Mouse (Mus musculus): Measurements from ENCODE around the gene Nfic. TPM values are rescaled to one million over a fixed set of nuclear protein-coding genes. Genes with fewer than 3 reads are reported as not detected.

Nfic gene
- total RNA-seq, 4 experiments from 2014 or later: 223 to 267 (median 235) TPM

DNA sequence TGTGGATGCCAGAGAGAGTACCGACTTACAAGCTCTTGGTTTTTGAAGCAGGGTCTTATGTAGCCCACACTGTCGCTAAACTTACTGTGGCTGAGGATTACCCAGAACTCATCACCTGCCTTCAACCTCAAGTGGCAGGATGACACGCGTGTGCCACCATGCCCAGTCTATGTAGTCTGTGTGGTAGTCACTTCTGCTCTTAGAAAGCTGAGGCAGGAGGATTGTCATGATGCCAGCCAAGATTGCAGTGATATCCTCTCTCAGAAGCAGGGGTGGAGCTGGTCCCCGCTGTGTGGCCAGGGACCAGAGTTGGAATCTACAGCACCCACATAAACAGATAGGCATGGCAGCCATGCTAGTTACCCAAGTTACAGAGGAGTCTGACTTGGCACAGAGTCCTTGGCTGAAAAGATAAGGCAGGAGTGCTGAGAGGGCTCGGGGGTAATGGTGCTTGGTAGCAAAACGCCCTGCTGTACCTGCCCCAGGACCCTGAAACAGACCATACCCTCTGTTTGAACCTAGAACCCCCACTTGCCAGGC lies 30.1 kb upstream of the Nfic start:
- DNase-seq (ENCODE audit: low spot score in 2 of 2): no peak

DNA sequence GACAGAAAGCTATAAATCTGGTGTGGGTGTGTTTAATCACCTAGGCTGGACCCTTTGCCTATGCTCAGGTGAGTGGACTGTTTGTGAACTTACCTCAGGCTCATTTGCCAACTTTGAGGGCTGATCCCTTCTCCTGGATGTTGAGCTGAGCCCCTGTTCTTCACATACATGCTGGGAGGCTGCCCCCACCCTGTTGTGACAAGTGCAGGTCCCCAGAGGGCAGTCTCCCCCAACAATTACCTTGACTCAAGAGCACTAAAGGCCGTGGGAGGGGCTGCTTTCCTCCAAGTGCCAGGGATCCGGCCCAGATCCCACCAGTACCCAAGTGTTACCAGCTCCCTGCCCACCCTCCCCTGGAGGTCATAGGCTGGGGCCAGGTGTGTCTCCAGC lies 29.6 kb upstream of the Nfic start:
- DNase-seq (ENCODE audit: low spot score in 2 of 2): no peak

DNA sequence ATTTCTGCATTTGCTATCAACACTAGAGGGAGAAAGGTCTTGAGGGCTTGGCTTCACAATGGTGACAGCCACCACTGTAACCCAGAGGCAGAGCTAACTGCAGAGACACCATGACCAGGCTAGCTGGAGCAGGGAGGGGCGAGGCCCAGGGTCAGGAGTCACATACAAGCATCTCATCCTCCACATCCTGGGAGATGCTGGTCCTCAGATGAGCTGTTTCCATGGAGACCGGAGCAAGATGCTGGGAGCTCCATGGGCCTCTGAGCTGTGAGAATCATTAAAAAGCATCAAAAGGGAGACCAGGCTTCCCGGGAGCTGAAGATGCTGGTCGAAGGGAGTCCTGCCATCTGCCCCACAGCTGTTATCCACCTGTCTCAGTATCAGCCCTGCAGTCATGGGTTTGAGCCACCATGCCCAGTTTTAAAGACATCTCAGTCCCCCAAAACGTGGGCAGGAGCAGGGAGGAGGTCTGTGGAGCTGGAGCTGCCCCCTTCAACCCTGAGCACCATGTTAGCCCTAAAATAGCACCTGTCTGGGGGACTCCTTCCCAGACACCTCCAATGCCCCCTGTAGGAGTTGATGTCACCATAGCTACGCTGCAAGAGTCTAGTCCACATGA lies 29.1 kb upstream of the Nfic start:
- no peak for DNase-seq (ENCODE audit: low spot score in 2 of 2)

DNA sequence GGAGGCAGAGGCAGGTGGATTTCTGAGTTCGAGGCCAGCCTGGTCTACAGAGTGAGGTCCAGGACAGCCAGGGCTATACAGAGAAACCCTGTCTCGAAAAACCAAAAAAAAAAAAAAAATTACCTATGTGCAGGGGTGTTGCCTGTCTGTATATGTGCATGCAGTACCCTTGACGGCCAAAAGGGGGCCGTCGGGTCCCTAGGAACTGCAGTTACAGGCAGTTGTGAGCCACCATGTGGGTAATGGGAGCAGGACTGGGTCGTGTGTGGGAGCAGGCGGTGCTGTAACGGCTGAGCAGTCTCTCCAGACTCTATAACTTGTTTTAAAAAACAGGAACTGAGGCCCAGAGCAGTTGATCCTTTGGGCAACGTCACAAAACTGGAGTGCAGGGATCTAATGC lies 28.5 kb upstream of the Nfic start:
- no peak for DNase-seq (ENCODE audit: low spot score in 2 of 2)

DNA sequence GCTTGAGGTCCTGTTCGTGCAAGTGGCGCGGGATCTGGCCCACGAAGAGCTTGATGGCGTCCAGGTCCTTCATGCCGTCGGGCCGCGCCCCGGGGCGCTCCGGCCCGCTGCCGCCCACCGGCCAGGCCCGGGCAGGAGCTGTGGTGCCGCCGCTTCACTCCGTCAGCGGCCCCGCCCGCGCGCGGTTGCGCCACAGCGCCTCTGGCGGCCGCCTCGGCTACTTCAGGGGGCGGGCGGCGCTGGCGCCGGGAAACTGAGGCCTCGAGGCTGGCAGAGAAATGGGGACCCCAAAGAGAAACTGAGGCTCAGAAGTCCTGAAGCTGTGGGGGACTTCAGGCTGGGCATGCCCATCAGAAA lies 27.1 kb upstream of the Nfic start, which contains the start of gene Celf5:
Gene Celf5, minus strand, starts transcription at position 177 of the 357 bp plus-strand sequence.
- DNase-seq (ENCODE audit: low spot score in 2 of 2): no peak

DNA sequence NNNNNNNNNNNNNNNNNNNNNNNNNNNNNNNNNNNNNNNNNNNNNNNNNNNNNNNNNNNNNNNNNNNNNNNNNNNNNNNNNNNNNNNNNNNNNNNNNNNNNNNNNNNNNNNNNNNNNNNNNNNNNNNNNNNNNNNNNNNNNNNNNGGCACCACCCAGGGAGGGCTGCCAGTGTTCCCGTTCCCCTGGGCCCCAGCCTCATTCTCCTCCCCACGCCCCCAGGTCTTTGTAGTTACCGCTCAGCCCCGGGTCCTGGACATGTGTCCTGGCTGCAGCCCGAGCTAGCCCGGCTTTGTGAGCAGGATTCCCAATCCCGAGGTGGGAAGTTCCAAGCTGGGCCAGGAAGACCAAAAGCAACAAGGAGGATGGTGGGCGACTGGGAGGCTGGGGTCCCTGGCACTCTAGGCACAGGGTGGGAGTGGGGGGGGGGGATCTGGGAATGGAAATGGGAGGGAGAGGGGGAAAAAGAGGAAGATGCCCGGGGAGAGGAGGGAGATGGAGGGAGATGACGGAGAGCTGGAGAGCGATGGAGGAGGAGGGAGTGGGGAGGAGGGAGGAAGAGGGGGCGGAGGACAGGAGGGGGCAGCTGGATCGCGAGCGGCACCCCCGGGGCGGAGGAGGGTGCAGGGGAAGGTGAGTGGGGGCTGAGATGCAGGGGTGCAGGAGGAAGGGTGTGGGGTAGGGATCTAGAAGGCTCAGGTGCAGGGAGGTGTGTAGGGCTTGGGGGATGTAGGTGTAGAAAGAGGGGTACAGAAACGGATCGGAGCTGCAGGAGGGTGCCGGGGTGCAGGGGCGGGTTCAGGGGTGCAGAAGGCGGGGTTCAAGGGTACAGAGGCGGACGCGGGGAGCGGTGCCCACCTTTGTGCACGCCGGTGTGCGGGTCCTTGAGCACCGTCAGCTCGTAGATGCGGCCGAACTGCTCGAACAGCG lies 26.4 kb upstream of the Nfic start:
- DNase-seq (ENCODE audit: low spot score in 2 of 2): no peak

DNA sequence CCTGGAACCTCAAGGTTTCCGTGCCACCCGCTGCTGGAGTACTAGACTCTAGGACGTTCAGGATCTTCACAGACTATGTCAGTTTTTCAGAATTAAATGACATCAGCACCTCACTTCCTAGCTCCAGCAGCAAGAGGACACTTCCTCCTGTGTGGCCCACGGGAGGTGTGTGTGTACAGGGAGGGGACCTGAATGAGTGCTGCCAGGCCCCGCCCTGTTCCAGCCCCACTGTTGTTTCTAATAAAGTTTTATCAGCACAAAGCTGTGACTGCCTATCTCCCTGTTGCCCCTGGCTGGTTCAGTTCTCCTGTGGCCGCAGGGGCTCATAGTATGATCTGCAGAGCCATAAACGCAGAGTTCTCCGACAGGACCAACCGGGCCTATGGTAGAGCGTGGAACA lies 19.0 kb upstream of the Nfic start:
- DNase-seq (ENCODE audit: low spot score in 2 of 2): no peak

DNA sequence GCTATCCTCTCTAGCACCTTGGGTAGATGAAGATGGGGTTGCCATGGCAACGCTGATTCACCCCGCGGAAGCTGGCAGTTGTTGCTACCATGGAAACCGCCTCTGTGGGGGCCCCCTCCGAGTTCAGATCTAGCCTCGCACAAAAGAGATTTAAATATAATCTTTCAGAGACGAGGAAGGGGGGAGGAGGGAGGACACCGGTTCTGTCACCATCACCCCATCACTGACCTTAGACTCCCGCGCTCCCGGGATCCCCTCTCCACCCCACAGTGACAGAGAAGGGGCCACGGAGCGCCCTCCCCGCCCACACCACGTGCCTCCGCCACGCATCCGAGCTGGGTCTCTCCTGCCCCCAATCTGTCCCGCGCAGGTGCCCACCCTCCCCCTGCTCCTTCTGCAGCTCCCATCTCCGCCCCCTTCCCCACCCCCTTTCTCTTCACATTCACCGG lies 17.6 kb upstream of the Nfic start:
- no peak for DNase-seq (ENCODE audit: low spot score in 2 of 2)

DNA sequence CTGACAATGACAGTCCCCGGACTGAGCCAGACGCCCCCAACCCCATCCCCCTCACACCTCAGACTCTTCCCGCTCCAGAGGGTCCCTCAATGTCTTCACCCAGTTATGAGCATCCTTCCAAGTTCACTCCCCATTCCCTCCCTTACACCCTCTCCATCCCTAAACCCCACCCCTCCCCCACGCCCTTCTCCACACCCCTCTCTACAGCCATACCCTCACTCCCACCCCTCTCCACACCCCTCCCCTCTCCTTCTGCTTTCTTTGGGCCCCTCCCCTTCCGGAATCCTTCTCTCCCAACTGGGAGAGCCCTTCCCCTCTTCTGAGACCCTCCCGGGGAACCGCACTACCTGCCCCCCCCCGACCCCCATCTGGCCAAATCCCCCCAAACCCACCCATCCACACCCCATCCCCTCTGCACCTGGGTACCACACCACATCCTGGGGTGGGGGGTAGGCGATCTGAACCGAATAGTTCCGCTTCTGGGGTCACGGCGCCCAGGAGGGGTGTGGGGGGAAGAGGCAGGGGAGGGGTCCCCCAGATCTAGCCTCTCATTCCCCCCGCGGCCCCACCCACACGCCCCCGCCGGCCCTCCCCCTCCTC lies 17.1 kb upstream of the Nfic start:
- no peak for DNase-seq (ENCODE audit: low spot score in 2 of 2)

DNA sequence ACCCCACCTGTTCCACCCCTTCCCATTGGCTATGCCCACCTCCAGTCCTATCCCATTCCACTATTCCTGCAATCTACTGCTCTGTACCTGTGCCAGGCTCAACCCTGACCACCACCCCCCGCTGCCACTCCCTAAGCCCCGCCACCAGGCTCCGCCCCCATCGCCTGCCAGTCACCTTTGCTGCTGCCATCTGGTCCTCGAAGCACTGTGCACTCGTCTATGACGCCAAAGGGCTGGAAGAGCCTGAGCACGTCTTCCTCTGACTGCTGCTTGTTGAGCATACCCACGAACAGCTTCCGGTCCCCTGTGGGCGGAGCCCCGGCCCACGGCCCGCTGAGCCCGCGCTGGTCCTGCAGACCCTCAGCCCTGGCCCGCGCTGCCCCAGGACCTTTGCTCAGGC lies 15.0 kb upstream of the Nfic start:
- no peak for DNase-seq (ENCODE audit: low spot score in 2 of 2)

DNA sequence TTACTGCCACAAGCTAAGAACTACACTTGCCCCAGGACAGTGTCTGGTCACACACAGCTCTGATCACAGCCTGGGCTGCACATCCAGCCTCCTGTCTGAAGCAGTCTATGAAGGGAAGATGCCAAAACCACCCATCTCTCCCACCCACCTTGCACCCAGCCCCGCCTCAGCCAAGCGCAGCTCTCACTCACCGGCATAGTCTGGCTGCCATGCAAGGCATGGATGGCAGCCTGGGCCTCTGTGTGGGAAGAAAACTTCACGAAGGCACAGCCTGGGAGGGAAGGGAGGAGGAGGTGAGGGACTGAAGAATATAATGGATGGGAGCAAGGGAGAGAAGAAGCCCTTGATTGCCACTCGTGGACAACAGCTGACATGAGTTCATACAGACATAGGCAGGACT lies 13.8 kb upstream of the Nfic start:
- no peak for DNase-seq (ENCODE audit: low spot score in 2 of 2)

DNA sequence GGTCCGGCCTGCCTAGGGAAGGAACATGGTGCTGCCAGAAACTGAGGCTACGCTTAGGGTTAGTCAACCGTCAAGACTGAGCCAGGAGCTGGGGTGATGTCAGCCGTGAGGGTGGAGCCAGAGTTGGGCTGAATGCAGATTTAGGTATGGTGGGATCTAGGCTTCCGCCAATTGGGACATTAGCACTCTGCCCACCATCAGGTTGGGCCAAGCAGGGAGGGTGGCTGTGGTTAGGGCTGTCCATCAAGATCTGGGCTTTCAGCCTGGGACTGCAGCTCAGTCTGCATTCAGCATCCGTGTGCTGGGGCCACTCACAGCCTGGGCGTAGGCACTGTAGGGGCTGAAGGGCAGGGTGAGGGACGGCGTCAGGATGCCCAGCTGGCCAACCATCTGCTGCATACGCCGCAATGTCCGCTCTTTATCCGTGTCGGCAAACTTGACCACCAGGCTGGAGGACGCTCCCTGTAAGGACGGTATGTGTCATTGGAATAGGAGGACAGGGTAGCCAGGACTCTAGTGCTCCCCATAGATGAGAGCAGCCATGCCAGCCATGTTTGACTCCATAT lies 12.3 kb upstream of the Nfic start:
- no peak for DNase-seq (ENCODE audit: low spot score in 2 of 2)

DNA sequence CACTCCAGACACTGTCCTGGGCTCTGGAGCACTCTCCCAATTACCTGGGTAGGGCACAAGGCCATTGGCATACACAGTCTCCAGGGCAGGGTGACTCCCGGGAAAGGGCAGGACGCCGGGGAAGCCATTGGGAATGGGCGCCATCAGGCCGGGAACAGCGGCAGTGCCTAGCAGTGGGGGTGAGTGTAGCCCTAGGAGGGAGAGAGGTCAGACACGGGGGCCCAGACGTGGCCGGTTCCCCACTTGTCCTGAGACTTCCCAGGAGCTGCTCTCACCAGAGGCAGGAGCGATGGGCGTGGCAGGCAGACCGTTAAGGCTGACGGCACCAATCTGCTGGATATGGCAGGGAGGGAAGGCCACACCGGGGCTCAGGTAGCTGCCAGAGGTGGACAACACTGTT lies 11.4 kb upstream of the Nfic start:
- DNase-seq (ENCODE audit: low spot score in 2 of 2): no peak

DNA sequence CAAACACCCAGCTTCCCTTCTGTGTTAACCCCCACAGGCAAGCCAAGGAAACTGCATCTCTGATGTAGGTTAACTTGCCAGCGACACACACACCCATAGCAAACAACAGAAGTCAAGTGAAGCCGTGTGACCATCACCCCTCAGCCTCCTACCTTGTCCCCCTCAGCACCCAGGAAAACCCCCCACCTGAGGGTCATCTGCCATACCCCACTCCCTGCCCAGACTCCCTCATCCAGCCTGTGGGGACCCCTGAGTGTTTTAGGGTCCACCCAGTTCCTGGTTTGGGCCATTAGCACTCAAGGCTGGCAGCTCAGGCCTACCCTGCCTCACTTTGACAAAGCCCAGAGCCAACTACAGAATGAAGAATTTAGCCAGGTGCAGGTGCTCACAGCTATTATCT lies 10.6 kb upstream of the Nfic start:
- no peak for DNase-seq (ENCODE audit: low spot score in 2 of 2)

DNA sequence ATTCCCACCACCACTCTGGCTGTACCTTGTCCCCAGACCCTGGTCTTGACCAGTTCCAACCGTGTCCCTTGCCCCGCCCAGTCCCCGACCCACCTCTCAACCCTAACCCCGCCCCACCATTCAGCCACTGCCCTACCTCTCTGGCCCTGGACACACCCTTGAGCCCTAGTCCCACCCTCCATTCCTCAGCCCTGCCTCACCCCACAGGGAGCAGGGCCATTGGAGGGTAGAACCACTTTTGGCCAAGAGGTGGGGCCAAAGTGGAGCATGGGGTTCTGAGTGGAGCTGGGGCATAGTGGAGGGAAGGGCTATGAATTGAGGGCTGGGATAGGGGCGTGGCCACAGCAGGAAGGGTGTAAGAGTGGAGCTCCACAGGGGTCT lies 9.8 kb upstream of the Nfic start:
- DNase-seq (ENCODE audit: low spot score in 2 of 2): no peak

DNA sequence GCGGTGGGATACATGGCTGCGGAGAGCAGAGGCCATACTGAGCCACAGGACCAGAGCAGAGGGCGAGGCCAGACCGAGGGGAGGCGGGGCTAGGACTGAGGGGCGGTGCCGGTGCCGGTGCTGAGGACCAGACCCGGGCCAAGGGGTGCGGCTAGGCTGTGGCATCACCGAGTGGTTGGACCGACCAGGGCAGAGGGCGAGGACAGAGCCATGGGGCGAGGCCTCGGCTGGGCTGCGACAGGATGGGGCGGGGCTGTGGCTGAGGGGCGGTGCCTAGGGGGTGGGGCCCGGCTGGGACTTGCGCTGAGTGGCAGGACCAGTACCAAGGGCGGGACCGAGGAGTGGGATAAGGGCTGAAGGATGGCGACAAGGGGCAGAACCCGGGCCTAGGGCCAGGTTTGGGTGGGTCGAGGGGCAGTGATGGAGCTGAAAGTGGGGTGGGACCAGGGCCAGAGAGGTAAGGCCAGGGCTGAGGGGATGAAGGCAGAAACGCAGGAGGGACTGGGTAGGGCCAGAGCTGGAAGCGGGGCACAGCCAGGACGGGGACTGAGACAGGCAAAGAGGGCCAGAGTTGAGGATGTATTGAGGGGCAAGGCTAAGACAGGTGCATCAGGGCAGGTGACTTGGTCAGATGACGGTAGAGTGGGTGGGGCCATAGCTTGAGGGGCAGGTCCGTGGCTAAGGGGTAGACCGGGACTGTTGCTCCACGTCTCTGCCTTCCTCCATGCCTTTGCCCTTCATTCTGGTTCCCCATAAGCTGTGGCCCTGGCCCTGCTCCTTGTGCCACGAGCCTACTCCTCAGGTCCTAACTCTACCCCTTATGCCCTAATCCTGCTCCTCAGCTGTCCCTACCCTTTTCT lies 9.2 kb upstream of the Nfic start:
- peak in 1 of 2 experiments; percentile 53 for DNase-seq (ENCODE audit: low spot score in 2 of 2)

DNA sequence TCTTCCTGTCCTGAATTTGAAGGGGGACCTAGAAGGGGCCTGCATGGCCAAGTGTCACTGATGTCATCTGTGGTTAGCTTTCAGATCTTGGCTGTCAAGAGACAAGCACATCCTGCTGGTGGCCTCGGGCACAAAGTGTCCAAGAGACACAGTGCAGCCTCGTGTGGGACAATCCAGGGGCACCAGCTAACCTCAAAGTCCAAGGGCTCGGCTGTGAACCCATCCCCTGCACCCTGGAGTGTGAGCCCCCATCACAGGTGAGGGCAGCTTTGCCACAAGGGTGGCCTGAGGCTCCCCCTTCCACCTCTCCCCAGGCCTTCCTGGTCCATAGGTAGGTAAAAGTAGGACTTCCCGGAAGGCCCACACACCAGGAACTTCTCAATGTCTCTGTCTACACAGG lies 8.1 kb upstream of the Nfic start:
- DNase-seq (ENCODE audit: low spot score in 2 of 2): no peak

DNA sequence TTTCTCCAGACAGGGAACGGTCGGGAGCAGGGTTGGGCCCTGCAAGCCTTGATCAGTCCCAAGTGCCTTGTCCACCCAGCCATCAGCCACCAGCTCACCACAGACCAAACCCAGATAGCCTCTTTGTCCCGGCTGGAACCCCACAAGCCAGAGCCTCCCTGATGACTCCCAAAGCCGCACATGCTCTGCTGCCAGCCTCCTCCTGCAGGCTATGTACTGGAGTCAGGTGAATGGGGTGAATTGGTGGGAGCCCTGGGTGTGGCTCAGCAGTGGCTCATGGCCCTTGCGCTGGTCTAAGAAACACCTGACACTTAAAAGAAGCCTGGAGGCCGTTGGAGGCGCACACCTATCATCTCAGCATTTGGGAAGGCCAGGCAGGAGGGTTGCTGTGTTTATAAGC lies 7.5 kb upstream of the Nfic start:
- no peak for DNase-seq (ENCODE audit: low spot score in 2 of 2)

DNA sequence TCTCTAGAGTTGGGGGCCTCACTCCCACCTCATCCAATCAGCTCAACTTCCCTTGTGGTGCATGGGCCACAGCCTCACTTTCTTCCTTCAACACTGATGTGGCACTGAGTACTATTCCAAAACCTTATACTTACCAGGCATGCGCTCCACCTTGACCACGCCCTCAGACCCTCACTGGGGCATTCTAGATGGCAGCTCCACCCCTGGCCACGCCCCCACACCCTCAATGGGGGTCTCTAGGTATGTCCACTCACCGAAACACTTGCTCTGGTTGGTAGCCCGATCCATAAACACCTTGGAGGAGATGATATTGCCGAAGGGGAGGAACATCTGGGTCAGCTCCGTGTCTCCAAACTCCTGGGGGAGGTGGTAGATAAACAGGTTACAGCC lies 7.0 kb upstream of the Nfic start:
- no peak for DNase-seq (ENCODE audit: low spot score in 2 of 2)

DNA sequence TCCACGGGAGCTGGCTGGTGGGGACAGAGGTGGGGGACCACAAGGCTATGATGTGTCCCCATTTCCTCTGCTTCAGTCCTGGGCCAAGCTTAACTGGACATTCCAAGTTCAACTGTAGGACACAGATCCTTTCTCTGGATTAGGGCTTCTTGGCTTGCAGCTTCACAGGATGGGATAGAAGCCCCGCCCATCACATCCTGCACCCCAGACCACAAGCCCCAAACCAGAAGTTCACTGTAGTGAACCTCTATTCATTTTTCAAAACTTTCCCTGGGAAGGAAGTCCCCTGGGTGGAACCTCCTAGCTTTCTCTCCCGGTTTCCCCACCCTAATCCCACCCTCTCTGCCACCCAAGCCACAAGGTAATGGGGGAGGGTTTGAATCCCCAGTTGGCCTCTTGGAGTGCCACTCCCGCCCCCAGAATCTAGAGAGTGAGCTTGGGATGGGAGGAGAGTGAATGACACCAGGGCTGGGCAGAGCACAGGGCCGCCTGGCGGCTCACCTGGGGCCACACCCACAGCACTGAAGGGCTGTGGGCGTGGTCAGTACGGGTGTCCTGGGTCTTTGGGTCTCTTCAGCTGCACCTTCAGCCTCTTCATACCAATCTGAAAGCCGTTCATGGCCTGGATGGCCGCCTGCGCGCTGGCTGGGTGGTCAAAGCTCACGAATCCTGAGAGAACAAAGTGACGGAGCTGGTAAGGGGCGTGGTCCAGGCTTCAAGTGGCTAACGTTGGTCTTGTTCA lies 6.4 kb upstream of the Nfic start:
- no peak for DNase-seq (ENCODE audit: low spot score in 2 of 2)

Data from gastrocnemius, adult 8-10 months (tissue).